Mouse (Mus musculus) intestine, embryonic 16.5 days (tissue): ENCODE results near the gene Slc4a1. TPM values are rescaled to one million over a fixed set of nuclear protein-coding genes. Genes with fewer than 3 reads are reported as not detected.

Source experiments
- ATAC-seq: fragments of 200-750 bp; cut with Nextera tagmentation; 2 replicates; pipeline ENCODE4 v1.8.0; 2017; ENCODE audit warnings: moderate TSS enrichment, moderate library complexity
- H3K27ac ChIP-seq: fragments of 300-500 bp; sonication (generic); 2 replicates; pipeline ENCODE4 v1.5.1; 2014; ENCODE audit warnings: mild to moderate bottlenecking, low read length
- H3K27me3 ChIP-seq: fragments of 300-500 bp; sonication (generic); replicated peaks from 2 replicates; pipeline ENCODE4 v1.6.1; 2014; ENCODE audit warnings: low read length, control low read depth, mixed read lengths; ENCODE audit not compliant: control insufficient read depth, insufficient read depth
- H3K36me3 ChIP-seq: fragments of 300-500 bp; sonication (generic); 2 replicates; pipeline ENCODE4 v1.6.1; 2014; ENCODE audit warnings: low read length, control low read depth; ENCODE audit not compliant: control insufficient read depth, insufficient read depth
- H3K4me1 ChIP-seq: fragments of 300-500 bp; sonication (generic); 2 replicates; pipeline ENCODE4 v1.6.1; 2014; ENCODE audit warnings: low read length, control low read depth, mixed read lengths; ENCODE audit not compliant: control insufficient read depth, insufficient read depth
- H3K4me2 ChIP-seq: fragments of 300-500 bp; sonication (generic); 2 replicates; pipeline ENCODE4 v1.6.1; 2014; ENCODE audit warnings: low read depth, low read length, control low read depth
- H3K4me3 ChIP-seq: fragments of 300-500 bp; sonication (generic); 2 replicates; pipeline ENCODE4 v1.5.1; 2014; ENCODE audit warnings: mild to moderate bottlenecking, low read length
- H3K9ac ChIP-seq: fragments of 300-500 bp; sonication (generic); 2 replicates; pipeline ENCODE4 v1.6.1; 2014; ENCODE audit warnings: low read depth, low read length
- H3K9me3 ChIP-seq: fragments of 300-500 bp; sonication (generic); 2 replicates; pipeline ENCODE4 v1.6.1; 2016; ENCODE audit warnings: low read length, control low read depth; ENCODE audit not compliant: control insufficient read depth
- WGBS: fragments of 180-500 bp; shearing (Covaris S2); extraction: QIAGEN DNeasy Blood & Tissue Kit; methylation state at CpG from one replicate; pipeline ENCODE4 v1.1.7; 2014; 5-methylcytosine and 5-hydroxymethylcytosine counted together
- polyA plus RNA-seq: library from polyadenylated mRNA; unstranded; fragments of >200 nt; fragmentation: Nextera tagmentation; extraction: Ambion mirVana; gene quantifications from 2 replicates; pipeline ENCODE4 v1.2.1, GENCODE M21; 2015

The Slc4a1 gene
- polyA plus RNA-seq, 1 experiment from 2014 or later: 19.3 TPM

DNA sequence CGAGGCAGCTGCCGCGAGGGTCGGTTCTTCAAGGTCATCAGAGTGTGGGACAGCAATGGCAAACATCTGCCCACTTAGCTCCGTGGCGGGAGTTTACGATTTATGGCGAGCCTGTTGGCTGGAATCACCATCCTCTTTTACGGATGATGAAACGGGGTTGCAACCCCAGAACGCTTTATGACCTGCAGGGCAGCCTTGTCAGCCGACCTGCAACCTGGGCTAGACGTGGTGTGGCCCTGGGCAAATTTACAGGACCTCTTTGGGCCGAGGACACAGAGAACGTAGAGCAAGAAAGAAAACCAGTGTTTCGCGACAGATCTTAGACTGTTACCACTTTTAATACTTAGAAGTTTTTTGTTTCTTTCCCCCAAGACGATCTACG is 41.8 kb upstream of the Slc4a1 start, which contains the start of gene Slc25a39:
Slc25a39 (minus strand) TSS at position 113 of the 382 bp plus-strand sequence.
- no peaks in the 10 kb centered on the region for H3K9me3 ChIP-seq
- peak; percentile 24; the same call in 1 of the 2 replicates for ATAC-seq
- under 1% methylated on average over 19 of the region's 19 CpGs for WGBS
- peaks cover 9% of the 10 kb centered on the region; the same call in 1 of the 2 replicates for H3K36me3 ChIP-seq
- H3K4me1 ChIP-seq: peaks cover 33% of the 10 kb centered on the region
- H3K27ac ChIP-seq: peak within 1 kb of the TSS; percentile 98
- H3K4me2 ChIP-seq: peak within 1 kb of the TSS; percentile 74
- H3K27me3 ChIP-seq: no peaks in the 10 kb centered on the region
- H3K9ac ChIP-seq: peak within 1 kb of the TSS; percentile 95
- H3K4me3 ChIP-seq: peak within 1 kb of the TSS; percentile 92

DNA sequence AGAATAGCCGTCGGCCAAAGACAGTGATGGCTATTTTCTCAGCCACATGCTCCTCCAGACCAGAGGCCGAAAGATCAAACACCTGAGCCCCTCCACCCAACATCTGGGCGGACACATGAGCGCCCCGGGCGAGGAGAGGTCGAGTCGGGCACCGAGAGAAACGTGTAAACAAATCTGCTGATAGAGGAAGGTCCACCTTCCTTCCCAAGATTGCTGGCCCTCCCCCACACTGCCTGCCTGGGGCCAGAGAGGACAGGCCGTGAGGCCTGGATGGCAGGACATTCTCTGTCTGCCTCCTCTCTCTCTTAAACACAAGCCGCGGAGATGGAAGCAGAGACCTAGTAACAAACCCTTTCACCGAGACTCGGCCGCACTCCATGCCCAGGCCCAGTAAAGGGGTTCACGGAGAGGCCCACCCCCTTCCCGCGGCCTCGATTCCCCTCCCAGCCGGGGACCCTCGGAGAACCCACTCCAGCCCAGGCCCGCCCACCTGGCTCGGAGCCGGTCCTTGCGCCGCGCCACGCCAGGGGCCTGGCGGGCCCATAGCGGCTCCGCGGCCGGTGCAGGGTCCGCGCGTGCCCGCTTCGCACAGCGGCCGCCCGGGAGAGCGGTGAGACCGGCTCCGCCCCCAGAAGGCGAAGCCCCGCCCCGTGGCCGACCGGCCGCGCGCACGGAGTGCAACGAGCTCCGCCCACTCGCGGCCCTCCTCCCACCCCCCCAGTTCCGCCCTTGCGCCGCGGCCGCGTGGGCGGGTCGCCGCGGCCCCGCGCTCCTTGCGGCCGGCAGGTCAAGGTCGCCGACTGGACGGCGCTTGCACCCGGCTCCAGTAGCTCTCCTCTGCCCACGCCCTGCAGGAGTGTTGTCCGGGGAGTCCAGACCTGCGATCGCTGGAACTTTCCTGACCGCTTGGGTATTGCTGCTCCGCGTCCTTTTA is 41.2 kb upstream of the Slc4a1 start:
- Histone ChIP-seq H3K27ac (peak overlapping the region; percentile 98), H3K9ac (peak overlapping the region; percentile 95), H3K4me1 (peaks cover 33% of the 10 kb centered on the region), H3K4me3 (peak overlapping the region; percentile 92), H3K36me3 (peaks cover 9% of the 10 kb centered on the region; the same call in 1 of the 2 replicates), H3K9me3 (no peaks in the 10 kb centered on the region), H3K27me3 (no peaks in the 10 kb centered on the region), H3K4me2 (peak overlapping the region; percentile 74)
- ATAC-seq: peak; percentile 71
- WGBS: under 1% methylated on average over 77 of the region's 85 CpGs

DNA sequence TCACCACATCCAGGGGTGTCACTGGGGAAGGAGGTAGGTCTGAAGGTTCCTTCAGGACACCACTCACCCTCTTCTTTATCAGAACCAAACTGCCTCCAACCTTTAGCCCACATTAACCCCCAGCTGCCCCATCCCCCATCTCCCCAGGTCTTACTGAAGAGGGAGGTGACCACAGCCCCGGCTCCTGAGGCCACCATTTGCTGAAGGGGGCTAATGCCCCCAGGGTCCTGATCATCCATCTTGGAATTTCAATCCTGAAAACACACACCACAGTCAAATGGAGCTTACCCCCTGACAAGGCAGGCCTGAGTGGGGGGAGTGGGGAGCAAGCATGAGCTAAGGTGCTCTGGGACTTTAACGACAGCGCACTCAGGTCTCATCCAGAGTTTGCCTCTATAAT is 40.4 kb upstream of the Slc4a1 start:
- H3K36me3 ChIP-seq: peaks cover 9% of the 10 kb centered on the region; the same call in 1 of the 2 replicates
- ATAC-seq: no peak
- no peaks in the 10 kb centered on the region for H3K9me3 ChIP-seq
- H3K27me3 ChIP-seq: no peaks in the 10 kb centered on the region
- peak overlapping the region; percentile 95 for H3K9ac ChIP-seq
- H3K4me1 ChIP-seq: peaks cover 33% of the 10 kb centered on the region
- H3K4me3 ChIP-seq: peak overlapping the region; percentile 92
- H3K27ac ChIP-seq: peak overlapping the region; percentile 98
- 9% methylated on average over 3 of the region's 3 CpGs for WGBS
- H3K4me2 ChIP-seq: peak overlapping the region; percentile 74

DNA sequence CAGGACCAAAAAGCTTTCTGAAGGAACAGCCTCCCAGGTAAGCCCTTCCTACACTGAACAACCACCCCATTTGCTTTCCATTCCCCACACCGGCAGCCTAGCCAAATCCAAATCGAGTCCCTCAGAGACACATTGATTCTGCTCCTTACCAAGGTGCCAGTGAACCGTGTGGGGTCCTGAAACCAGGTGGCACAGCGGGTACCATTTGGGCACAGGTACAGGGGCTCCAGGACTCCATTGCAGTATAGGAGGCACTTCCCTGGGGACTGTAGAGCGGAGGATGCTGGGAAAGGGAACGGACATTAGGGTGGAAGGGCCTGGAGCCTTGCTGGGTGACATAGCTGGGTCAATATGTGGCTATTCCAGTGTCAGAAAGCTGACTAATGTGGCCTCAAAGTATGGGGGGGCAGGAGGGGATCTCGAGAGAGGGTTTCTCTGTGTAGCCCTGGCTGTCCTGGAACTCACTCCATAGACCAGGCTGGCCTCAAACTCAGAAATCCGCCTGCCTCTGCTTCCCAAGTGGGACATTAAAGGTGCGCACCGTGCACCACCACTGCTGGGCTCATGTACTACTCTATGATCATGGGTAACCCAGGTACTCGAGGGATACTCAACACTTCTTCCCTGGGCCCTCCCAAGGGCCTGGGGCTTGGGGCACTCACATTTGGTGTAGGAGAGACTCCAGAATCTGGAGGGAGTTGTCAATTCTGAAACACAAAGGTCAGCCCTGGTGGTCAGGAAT is 39.7 kb upstream of the Slc4a1 start:
- H3K27ac ChIP-seq: no peak overlapping the region
- H3K4me2 ChIP-seq: peak overlapping the region; percentile 74
- H3K36me3 ChIP-seq: peaks cover 9% of the 10 kb centered on the region; the same call in 1 of the 2 replicates
- peak overlapping the region; percentile 95 for H3K9ac ChIP-seq
- ATAC-seq: no peak
- peaks cover 38% of the 10 kb centered on the region for H3K4me1 ChIP-seq
- peak overlapping the region; percentile 92 for H3K4me3 ChIP-seq
- H3K27me3 ChIP-seq: no peaks in the 10 kb centered on the region; the same call in 1 of the 2 replicates
- 82% methylated on average over 11 of the region's 11 CpGs for whole genome bisulfite sequencing
- H3K9me3 ChIP-seq: no peaks in the 10 kb centered on the region

DNA sequence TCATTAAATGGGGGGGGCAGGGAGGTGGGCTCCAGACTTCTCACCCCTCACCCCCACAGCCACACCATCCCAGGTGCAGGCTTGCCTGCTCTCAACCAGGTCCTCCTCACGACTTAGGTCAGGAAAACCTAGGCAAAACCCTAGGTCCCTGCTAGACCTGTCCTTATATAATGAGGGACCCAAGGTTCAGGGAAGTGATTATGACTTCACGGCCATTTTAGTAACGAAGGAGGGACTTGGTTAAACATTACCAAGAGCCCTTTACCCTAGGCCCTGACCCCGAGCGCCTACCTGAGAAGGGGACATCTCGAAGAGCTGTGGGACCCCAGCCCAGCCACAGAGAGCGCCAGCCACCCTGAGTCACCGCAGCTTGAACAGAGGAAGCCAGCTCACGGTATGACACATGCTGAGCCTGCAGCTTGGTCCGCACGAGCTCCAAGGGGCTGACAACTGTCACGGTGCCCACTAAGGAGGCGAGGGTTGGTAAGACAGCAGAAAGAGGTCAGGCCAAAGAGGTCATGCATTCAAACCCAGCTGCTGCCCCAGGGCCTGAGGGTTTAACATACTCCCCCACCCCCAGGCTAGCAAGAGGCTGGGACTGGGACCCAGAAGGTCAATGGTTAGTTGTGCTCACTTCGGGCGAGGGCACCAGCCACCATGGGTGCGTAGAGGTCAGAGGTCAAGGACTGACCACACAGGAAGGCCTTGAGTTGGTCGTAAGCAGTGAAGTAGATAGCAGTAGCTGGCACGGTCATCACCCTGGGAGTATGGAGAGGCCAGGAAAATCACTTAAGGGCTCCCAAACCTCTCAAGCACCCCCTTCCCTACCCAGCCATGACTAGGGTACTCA is 38.4 kb upstream of the Slc4a1 start:
- 0 out of 2 replicates have a peak overlapping the region, but pooled peaks have one; percentile 16 for H3K9ac ChIP-seq
- peaks cover 9% of the 10 kb centered on the region for H3K27me3 ChIP-seq
- H3K4me2 ChIP-seq: 0 out of 2 replicates have a peak overlapping the region, but pooled peaks have one; percentile 17
- WGBS: 76% methylated on average over 18 of the region's 18 CpGs
- H3K36me3 ChIP-seq: peaks cover 9% of the 10 kb centered on the region; the same call in 1 of the 2 replicates
- H3K9me3 ChIP-seq: no peaks in the 10 kb centered on the region
- no peak for ATAC-seq
- H3K27ac ChIP-seq: no peak overlapping the region
- peaks cover 41% of the 10 kb centered on the region for H3K4me1 ChIP-seq
- H3K4me3 ChIP-seq: no peak overlapping the region

DNA sequence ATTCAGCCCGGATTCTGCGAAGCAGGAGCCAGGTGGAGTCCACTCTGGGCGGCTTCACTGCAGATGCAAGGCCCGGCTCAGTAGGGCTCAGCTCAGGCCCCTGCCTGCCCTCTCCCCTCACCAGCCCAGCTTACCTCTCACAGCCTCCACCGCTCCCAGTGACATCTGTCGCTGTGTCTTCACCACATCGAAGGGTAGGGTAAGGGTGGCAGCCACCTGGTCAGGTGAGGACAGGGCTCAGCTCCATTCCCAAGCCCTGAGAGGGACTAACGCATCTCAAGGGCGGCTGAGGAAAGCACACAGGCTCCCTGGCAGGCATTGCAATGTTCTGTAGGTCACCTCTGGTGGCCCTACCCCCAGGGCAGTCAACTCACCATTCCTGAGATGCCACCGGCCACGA is 37.7 kb upstream of the Slc4a1 start:
- H3K27ac ChIP-seq: no peak overlapping the region
- H3K4me1 ChIP-seq: peaks cover 43% of the 10 kb centered on the region
- WGBS: 93% methylated on average over 11 of the region's 11 CpGs
- H3K9me3 ChIP-seq: no peaks in the 10 kb centered on the region
- peaks cover 12% of the 10 kb centered on the region for H3K27me3 ChIP-seq
- no peak overlapping the region for H3K9ac ChIP-seq
- no peak for ATAC-seq
- H3K36me3 ChIP-seq: peaks cover 9% of the 10 kb centered on the region; the same call in 1 of the 2 replicates
- no peak overlapping the region for H3K4me2 ChIP-seq
- H3K4me3 ChIP-seq: no peak overlapping the region

DNA sequence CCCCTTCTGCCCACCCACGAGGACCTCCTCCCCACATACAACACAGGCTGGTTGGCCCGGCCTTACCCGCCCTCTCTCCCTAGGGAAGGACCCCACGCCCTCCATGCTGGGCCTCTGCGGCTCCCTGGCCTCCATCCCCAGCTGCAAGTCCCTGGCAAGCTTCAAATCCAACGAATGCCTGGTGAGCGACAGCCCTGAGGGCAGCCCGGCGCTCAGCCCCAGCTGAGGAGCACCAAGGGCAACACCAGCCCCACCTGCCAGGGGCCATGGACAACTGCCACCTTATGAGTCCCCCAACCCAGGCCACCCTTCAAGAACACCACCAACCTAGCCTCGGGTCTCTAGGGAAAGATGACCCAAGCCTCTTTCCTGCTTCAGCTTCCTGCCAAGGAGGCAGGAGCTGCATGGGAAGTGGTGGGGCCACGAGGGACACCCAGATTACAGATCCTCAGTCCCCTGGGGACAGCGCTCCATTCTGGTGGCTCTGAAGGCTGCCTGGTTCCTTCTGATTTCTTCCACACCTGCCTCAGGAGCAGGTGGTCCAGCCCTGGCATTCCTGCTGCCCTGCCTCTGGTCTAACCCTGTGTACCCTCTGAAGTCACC is 36.0 kb upstream of the Slc4a1 start:
- H3K9me3 ChIP-seq: no peaks in the 10 kb centered on the region
- no peak overlapping the region for H3K4me2 ChIP-seq
- H3K36me3 ChIP-seq: peaks cover 9% of the 10 kb centered on the region; the same call in 1 of the 2 replicates
- no peak overlapping the region for H3K9ac ChIP-seq
- ATAC-seq: no peak
- H3K4me3 ChIP-seq: no peak overlapping the region
- peaks cover 46% of the 10 kb centered on the region for H3K4me1 ChIP-seq
- no peak overlapping the region for H3K27ac ChIP-seq
- WGBS: 68% methylated on average over 12 of the region's 12 CpGs
- H3K27me3 ChIP-seq: peaks cover 21% of the 10 kb centered on the region

DNA sequence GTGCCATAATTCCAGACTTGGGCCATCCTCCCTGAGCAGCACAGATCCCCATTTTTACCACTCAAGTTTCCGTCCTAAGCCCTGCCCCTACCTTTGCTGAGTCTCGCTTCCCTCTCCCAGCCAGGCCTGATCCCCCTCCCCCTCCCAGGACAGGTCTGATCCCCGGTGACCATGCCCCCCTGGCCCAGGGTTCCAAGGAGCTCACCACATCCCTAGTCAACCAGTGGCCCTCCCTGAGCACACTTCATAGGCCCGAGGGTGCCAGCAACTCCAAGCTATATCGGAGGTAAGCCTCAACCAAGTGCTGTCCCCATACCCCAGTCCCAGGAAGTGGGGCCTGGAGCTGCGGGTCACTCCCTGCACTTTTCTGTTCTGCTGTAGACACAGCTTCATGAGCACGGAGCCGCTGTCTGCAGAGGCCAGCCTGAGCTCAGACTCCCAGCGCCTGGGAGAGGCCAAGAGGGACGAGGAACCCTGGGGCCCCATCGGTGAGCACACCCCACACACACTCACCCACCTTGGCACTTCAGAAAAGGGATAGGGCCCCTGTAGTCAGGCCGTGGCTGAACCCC is 34.6 kb upstream of the Slc4a1 start:
- 25% methylated on average over 12 of the region's 12 CpGs for WGBS
- Histone ChIP-seq H3K4me3 (no peak overlapping the region), H3K9me3 (no peaks in the 10 kb centered on the region), H3K36me3 (peaks cover 9% of the 10 kb centered on the region; the same call in 1 of the 2 replicates), H3K4me1 (peaks cover 36% of the 10 kb centered on the region), H3K27me3 (peaks cover 23% of the 10 kb centered on the region), H3K27ac (no peak overlapping the region), H3K9ac (no peak overlapping the region), H3K4me2 (no peak overlapping the region)
- ATAC-seq: 0 out of 2 replicates have a peak, but pooled peaks have one; percentile 14
